Mouse (Mus musculus): ENCODE data around the gene Bicd1.

DNA sequence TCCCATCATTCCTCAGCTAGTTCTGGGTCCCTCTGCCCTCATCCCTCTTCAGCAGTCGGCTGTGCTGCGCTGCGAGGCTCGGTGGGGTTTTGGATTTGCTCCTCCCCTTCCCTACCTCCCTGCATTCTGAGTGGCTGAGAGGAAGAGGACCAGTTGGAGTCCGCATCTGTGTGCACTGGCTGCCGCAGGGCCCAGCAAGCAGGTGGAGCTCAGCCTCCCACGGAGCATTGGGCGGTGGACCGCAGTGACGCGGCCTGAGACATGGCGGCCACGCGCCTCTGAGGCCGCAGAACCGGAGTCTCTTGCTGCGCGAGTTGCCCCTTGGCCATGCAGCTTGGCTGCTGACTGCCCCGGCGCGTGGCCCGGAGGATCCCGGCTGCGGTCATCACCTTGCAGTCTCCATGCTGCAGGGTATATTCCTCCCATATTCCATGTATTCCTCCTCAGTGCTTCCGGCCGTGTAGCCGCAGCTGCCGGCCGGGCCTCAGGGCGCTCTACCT, at the start of gene Bicd1:
- TF ChIP-seq CTCF (IDR thresholded peaks at IDR 0.05; ENCODE audit: low read depth) (peak; percentile 16; the same call in 1 of the 2 replicates), EP300 (IDR thresholded peaks at IDR 0.05; ENCODE audit: low read depth) (no peak)
